Mouse (Mus musculus) telencephalon, adult 2 months (tissue): Measurements from ENCODE around the gene Stk17b.
"Not testable (repeated sequence)": the region's sequence is repeated elsewhere in the genome, so short reads cannot be mapped to it uniquely, and the experiment has no call there.

Source experiments
- DNase-seq: peaks from one replicate; pipeline ENCODE4 v3.0.0-alpha.2; 2011; ENCODE audit warnings: low read depth, low spot score

Stk17b gene

DNA sequence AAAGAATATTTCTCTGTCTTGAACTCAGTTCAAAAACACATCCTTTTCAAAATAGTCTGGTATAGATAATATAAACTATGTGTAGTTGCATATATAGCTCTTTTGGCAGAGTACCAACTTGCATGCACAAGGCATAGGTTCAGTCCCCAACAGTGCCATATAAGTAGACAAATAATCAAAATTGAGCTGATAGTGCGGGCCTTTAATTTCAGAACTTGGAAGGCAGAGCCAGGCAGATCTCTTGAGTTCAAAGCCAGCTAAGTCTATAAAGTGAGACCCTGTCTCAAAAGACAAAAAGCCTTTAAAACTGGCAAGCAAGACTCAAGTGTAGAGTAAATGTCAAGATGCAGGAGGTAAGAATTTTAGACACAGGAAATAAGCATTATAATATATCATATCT, 2.1 kb downstream of the Stk17b start:
- no peak for DNase-seq

GRCm38 (mm10) chr1:53782079-53782478, 2.9 kb downstream of the Stk17b start:
- no peak for DNase-seq

DNA sequence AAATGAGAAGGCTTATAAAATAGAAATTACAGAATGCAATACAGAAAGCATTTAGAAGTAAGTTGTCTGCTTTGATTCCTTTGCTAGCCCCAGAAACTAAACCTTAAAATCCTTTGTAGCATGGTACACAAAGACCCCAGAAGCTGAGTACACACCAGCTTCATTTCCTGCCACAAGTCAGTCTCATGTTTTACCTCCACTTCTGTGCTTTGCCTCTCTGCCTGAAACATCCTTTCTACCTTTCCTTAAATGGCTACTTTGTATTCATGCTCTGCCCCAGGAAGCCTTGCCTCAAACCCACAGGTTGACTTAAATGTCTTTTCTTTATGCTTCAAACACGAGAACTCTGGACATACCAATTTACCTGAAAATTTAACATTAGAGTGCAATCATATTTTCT, 3.7 kb downstream of the Stk17b start:
- no peak for DNase-seq

- no peak for DNase-seq
Measured at GRCm38 (mm10) chr1:53776176-53776905, 8.7 kb downstream of the Stk17b start.

DNA sequence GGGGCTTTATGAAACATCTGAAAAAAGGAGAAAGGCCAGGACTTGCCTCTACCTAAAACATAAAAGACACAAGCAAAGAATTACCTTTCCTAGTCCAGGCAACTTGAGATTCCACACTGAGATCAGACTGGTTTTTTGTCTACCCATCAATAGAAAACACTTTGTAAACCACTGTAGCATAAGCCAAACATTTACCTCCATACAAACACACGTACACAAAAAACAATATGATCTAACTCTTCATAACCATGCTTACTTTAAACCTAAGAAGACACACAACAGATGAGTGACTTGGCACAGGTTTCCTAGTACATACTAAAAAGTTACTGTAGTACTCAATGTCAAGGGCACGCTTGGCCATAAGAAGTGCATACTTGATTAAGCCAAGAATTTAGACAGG, 9.5 kb downstream of the Stk17b start:
- no peak for DNase-seq

DNA sequence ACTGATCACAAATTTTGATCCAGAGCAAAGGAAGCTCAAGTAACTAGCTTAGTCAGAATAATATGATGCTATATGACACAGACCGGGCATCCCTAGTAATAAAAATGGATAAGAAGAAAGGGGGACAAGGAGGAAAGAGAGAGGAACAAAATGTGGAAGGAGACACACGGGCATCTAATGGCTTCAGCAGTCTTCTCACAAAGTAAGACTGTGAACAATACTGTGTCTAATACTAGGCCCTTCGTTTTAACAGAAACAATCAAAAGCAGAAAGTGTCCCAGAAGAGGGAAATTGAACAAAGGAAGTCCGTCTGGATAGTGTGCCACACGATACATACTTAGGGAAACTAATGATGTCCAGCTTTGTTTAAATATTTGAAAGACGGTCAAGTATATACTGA, 10.0 kb downstream of the Stk17b start:
- DNase-seq: no peak

DNA sequence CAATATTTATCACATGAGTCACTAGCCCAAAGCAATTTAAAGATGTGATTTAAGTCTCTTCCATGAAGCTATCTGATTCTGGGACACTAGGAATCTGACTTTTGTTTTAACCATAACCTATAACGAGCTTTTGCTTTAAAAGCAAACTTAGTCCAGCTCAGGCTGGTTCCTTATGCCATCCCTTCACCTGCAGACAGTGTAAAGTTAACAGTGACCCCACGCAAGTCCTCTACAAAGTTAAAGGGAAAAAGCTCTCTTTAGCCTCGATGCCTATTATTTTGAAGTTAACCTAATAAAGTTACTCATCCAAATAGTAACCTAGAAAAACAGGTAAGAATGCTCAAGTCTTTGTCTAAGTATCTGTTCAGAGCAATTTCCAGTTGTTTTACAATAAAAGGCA, 10.5 kb downstream of the Stk17b start:
- DNase-seq: no peak

DNA sequence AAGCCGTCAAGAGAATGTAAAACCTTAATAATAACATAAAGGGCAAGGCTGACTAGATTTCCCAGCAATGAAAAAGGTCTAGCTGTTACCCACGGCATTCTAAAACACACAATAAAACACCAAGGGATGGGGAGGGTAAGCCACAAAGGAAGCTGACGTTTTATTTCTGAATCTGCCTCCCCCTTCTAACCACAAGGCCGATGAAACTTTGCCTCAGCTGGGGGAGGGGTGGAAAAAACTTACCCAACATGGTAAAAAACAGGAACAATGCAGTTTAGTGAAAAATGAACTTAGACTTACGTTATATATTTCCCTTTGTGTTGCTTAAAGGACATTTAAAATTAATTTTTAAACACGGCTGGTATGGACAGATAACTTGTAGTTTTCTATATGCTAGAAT, 11.0 kb downstream of the Stk17b start:
- no peak for DNase-seq

DNA sequence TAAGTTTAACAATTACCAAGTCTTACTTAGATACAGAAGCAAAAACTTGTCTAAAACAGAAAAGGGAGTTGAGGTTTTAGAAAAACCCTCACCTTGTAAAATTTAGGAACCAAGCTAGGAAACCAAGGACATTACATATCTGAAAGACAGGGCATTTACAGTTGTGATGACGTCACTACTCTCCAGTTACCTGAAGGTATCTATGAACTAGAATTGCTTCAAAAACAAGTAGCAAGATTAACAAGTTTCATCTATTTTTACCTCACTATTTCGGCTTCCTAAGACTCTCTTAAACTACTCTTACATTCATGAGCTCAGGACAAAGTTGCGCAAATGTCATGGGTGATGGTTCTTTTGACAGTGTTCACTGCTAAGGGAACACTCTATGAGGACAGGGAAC, 12.1 kb downstream of the Stk17b start:
- no peak for DNase-seq

DNA sequence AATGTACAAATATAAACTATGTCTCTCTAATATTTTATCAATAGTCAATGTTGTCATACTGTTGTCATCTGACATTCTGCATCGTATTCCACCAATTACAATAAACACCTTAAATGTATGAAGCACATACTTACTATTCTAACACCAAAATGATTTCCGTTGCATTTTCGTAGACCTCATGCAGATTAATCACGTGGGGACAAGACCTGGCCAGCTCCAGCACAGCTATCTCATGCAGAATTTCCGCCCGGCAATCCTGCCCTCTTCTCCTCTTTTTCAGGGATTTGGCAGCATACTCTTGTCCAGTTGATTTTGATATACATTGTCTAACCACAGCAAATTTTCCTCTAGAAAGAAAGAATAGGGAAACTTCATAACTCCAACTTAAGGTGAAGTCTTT, 13.5 kb downstream of the Stk17b start:
- DNase-seq: no peak

DNA sequence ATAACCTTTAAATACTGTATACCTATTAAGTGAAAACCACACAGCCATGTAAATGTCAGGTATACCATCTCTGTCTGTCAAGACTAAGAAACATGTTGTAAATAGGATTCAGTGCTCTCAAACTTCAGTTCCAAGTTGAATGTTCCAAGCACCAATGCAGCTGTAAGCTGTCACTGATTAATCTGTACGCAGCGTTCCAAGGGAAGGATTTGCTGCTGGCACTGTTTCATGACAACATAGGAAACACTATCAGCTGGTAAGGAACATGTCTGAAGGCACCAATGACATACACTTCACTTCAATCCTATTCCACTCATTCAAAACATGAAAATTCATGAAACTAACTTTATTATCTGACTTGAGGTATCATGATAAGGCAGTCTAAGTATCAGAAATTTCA, 18.9 kb downstream of the Stk17b start:
- no peak for DNase-seq

DNA sequence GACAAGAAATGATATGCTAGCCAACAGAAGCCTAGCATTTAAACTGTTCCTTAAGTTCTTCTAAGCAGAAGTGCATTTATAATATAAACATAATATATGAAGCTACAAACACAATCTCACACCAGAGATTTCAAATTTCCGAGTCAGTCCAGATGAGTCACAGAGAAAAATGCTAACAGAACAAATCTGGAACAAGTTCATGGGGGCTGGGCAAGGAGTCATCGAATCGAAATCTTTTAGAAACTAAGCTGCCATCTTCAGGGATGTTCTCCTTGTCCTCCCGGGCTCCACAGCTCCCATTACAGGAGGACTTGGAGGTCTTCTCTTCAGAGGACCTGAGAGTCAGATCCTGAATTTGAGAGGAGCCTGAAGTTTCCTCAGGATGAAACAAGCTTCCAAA, 27.7 kb downstream of the Stk17b start:
- no peak for DNase-seq

DNA sequence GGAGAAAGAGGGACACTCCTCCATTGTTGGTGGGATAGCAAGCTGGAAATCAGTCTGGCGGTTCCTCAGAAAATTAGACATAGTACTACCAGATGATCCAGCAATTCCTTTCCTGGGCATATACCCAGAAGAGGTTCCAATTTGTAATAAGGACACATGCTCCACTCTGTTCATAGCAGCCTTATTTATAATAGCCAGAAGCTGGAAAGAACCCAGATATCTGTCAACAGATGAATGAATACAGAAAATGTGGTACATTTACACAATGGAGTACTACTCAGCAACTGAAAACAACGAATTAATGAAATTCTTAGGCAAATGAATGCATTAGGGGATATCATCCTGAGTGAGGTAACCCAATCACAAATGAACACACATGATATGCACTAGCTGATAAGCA, 31.5 kb downstream of the Stk17b start:
- not testable (repeated sequence) for DNase-seq

DNA sequence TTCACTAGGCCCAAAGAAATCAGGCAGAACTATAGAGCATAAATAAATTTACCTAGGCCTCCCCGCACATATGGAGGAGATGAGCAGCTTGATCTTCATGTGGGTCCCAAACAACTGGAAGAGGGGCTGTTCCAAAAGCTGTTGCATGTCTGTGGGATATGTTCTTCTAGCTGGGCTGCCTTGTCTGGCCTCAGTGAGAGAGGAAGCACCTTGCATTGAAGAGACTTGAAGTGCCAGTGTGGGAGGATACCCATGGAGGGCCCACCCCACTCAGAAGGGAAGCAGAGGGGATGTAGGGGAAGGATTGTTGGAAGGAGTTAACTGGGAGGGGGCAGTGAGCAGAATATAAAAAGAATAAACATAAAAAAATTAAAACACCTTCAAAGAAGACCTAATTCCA, 33.9 kb downstream of the Stk17b start:
- no peak for DNase-seq

DNA sequence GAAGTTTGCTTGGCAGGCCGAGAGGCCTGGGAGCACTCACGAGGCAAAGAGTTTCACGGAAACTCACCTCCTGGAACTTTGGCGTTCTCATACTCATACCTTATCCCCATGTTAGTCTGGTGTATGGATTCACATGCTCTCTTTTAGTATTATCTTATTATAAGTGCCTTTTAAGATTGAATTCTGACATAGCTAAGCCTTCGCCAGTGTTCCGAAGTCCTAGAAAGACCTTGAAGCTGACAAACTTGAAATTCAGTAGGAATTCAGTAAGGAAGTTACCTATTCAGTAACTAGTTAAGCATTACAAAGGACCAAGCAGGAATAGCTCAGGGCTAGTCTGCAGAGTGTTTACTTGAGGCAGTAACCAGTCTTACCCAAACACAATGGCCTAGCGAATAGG, 34.3 kb downstream of the Stk17b start:
- DNase-seq: not testable (repeated sequence)

DNA sequence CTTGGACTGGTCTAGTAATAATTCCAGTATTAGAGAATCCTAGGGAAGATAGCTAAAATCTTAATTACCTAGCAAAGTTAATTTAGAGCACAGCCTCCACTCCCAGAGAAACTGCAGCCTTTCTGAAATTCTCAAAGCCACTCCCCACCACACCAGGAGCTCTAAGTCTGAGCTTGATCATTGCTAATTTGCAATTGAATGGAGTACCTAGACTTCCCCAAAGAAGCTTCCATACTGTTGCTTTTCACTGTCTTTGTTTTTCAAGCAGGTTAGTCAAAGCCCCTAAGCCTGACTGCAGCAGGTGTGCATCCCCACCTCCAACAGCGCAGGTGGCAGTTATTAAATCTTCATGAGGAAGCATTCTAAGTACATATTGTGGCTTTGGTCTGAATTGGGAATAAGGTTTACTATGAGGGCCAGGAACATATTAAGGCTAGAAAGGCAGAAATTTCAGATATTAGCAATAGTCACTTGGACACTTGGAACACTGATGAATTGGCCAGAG, 35.1 kb downstream of the Stk17b start:
- not testable (repeated sequence) for DNase-seq

GRCm38 (mm10) chr1:53748571-53748970, 36.5 kb downstream of the Stk17b start:
- DNase-seq: no peak

- no peak for DNase-seq
Measured at GRCm38 (mm10) chr1:53746001-53746400, 39.0 kb downstream of the Stk17b start.

DNA sequence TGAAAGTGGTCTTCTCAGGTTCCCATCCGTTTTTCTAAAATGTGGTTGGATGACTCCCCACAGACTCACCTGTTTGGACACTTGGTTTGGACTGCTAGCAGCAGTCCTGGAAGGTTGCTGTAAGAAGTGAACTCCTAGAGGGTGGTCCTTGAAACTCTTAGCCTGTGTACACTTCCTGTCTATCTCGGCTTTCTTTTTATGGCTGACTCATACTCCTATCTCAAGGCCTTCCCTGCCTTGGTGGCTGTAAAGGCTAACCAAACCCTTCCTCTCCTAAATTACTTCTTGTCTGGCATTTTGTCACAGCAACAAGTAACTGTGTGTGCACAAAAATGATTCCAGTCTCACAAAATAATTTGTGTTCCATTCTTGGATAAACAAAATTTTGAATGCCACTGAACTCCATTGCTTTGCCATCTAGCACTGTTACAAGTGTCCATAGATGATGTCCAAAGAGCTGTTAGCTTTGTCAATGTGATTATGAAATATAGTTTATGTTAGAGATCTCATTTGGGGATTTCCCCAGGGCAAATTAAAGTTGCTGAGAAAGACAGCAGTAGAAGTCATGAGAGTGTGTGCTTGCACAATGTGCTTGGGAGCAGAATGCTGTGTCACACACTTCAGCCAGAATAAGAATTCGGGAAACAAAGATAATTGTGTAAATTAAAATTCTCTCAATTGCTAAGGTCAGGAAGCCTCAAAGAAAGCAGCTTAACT, 43.1 kb downstream of the Stk17b start:
- DNase-seq: no peak

DNA sequence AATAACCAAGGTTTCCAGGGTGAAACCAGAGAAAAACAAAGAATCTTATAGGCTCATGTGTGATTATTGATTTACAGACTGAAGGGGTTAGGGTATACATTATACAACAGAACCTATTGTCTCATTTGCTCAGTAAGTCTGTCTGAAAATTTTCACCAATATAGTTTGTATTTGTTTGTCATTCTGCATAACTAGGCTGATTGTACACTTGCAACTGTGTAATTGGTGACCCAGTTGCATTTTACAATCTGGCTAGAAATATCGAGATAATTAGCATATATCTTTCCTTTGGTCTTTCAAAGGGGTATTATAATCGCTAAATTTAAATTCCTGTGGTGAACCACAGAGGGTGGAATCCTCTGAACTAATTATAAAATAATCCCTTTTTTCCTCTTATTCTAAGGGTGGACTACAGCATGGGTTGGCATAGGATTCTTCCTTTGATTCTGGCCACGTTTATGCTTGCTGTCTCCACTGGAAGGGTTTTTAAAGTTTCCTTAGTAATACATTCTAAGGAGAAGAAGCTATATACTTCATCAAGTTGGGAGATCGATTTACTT, 44.2 kb downstream of the Stk17b start:
- no peak for DNase-seq

DNA sequence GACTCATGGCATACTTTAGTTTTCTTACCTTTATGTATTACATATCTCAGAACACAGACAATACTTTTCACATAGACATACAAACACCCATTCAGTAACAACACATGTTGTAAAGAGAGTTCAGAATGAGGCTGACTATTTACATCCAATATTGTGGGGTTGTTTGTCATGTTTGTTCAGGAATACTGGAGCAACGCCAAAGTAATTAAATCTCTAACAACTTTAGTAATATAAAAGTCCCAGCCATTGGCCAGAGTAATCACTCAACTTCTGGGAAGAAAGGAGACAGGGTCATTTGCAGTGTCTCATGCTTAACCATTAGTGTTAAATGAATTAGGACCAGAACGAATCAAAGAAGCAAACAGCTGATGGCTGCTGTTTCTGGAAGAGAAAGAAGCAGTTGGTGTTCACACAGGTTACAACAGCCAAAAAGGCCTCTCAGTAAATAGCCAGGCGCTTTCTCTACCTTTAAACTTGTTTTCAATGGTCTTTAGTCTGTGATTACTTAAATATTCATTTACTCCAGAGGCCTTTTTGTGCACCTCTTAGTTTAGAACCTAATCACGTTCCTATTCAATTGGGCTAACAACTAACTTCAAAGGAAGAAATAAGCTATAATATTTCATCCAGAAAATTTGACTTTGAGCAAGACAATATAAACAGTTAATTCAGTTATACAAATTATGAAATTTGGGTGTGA, 44.8 kb downstream of the Stk17b start:
- not testable (repeated sequence) for DNase-seq

GRCm38 (mm10) chr1:53736583-53736982, 48.4 kb downstream of the Stk17b start:
- DNase-seq: no peak
